Mouse (Mus musculus): Measurements from ENCODE around the gene Olfr309. TPM values are rescaled to one million over a fixed set of nuclear protein-coding genes. Genes with fewer than 3 reads are reported as not detected.
"Not testable (repeated sequence)": the region's sequence is repeated elsewhere in the genome, so short reads cannot be mapped to it uniquely, and the experiment has no call there.

Gene Olfr309
- total RNA-seq (2022), result not detected

DNA sequence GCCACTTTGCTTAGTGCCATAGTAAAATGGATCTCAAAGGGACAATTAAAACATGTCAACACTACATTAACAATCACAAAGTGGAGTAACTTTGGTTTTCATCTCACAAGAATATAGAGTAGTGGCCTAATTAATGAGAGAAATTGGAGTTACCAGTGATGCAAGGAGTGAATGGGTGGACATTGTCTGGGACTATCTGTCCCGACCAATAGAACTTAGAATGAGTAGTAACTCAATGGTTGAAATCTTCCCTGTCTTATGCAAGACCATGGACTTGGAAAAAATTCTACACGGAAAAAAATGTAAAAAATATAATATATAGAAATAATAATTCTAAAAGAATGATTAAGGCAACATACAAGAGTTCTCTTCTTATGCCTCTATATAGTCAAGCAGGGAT, at the start of gene Olfr309:
Gene Olfr309 (minus strand): TSS at position 101 of the 400 bp plus-strand sequence.
- no peak for DNase-seq (ENCODE audit: low spot score in 2 of 2)

DNA sequence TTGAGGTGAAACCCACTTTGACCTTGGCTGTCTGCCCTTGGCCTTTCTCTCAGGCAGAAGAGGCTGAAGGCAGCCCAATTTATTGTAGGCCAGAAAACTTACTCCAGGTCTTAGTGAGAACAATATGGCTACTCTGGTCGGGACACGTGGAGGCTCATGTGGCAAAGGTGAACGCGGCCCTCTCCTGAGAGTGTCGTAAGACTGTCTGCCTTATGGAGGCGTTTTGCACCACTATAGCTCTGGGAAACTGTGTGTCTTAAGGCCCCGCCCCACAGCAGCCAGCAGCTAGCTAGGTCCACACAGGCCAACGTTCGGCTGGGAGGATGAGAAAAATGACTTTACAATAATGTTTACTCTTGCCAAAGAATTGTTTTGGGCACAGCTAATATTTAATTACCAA, 32.8 kb upstream of the Olfr309 start:
- not testable (repeated sequence) for DNase-seq (ENCODE audit: low spot score in 2 of 2)

GRCm38 (mm10) chr7:86344253-86344652, 30.7 kb upstream of the Olfr309 start:
- no peak for DNase-seq (ENCODE audit: low spot score in 2 of 2)

- DNase-seq (ENCODE audit: low spot score in 2 of 2), result no peak
Measured at GRCm38 (mm10) chr7:86342881-86343565, 29.5 kb upstream of the Olfr309 start.

DNA sequence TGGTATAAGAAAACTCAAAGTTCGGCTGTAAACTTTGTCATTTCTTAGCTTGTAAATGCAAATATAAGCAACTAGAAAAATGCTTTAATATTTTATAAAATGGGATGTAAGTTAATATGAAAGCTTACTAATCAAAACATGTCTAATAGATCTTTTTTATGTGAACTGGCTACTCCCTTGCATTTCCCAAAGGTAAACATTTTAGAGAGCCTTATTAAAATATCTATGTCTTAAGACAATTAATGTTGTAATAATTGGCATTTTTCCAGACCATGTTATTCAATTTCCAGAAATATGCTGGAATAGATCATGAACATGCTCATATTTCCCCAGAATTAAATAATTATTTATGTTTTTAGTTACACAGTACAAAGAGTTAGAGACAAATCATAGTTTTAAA, 24.0 kb upstream of the Olfr309 start, which contains the start of gene Olfr307:
Gene Olfr307 (minus strand): TSS at position 101 of the 400 bp plus-strand sequence.
- DNase-seq (ENCODE audit: low spot score in 2 of 2), result no peak

- DNase-seq (ENCODE audit: low spot score in 2 of 2), result no peak
Measured at GRCm38 (mm10) chr7:86325530-86325929, 12.0 kb upstream of the Olfr309 start, which contains the start of gene Olfr308. Gene Olfr308 (minus strand): TSS chr7:86325630.

DNA sequence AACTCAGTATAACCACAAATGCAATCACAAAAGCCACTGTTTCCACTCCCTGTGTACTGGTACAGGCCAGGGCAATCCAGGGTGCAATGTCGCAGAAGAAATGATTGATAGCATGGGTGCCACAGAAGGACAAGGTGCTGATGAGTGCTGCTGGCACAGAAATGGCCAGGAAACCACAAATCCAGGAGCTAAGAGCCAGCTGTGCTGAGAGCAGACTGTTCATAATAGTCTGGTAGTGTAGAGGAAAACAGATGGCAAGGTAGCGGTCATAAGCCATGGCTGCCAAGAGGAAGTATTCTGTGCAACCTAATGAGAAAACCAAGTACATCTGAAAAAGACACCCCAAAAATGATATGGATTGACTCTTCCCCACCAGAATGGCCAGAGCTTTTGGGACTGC, 7.8 kb upstream of the Olfr309 start:
- no peak for DNase-seq (ENCODE audit: low spot score in 2 of 2)

- DNase-seq (ENCODE audit: low spot score in 2 of 2), result no peak
Measured at GRCm38 (mm10) chr7:86277072-86277471, 36.4 kb downstream of the Olfr309 start, which contains the start of gene Olfr310. Gene Olfr310 (minus strand): TSS chr7:86277172.

Small RNA genes lying within 50 kb of the gene (microRNA-seq; reads per million reads assigned to microRNA genes)
- not detected for gene Gm23192

Other genes starting within 250 kb of the Olfr309 start
- gene Vmn2r75, start 141.9 kb downstream of the Olfr309 start, total RNA-seq (2022), result not detected
- gene Vmn2r76, start 67.4 kb downstream of the Olfr309 start, total RNA-seq (2022), result not detected
- not detected for gene Olfr310, start 36.5 kb downstream of the Olfr309 start, total RNA-seq (2022)
- gene Olfr308, start 11.9 kb upstream of the Olfr309 start, total RNA-seq (2022), result not detected
- not detected for gene Olfr307, start 23.9 kb upstream of the Olfr309 start, total RNA-seq (2022)
- not detected for gene Olfr305, start 53.2 kb upstream of the Olfr309 start, total RNA-seq (2022)
- not detected for gene Olfr304, start 73.0 kb upstream of the Olfr309 start, total RNA-seq (2022)
- not detected for gene Olfr303, start 84.1 kb upstream of the Olfr309 start, total RNA-seq (2022)
- not detected for gene Olfr301, start 90.1 kb upstream of the Olfr309 start, total RNA-seq (2022)
- gene Olfr299, start 146.2 kb upstream of the Olfr309 start, total RNA-seq (2022), result not detected
- not detected for gene Olfr298, start 178.8 kb upstream of the Olfr309 start, total RNA-seq (2022)
- gene Olfr297, start 206.3 kb upstream of the Olfr309 start, total RNA-seq (2022), result not detected